Mouse (Mus musculus): ENCODE results near the gene Olfr351.

Olfr351 gene

GRCm38 (mm10) chr2:36862560-36862959, at the start of gene Olfr351:
Olfr351 (minus strand) TSS chr2:36862660.
- no peak for DNase-seq (ENCODE audit: low spot score in 2 of 2)

- no peak for DNase-seq (ENCODE audit: low spot score in 2 of 2)
These were observed 42.9 kb upstream of the Olfr351 start, which contains the start of gene Olfr354 for GRCm38 (mm10) chr2:36905380-36905779. Olfr354 (plus strand) TSS chr2:36905680.

GRCm38 (mm10) chr2:36897114-36897513, 34.7 kb upstream of the Olfr351 start:
- DNase-seq (ENCODE audit: low spot score in 2 of 2), result no peak

GRCm38 (mm10) chr2:36892836-36893235, 30.4 kb upstream of the Olfr351 start, which contains the start of gene Olfr353:
Olfr353 (minus strand) TSS chr2:36892936.
- no peak for DNase-seq (ENCODE audit: low spot score in 2 of 2)

GRCm38 (mm10) chr2:36868160-36868559, 5.7 kb upstream of the Olfr351 start, which contains the start of gene Olfr352:
Olfr352 (plus strand) TSS chr2:36868460.
- no peak for DNase-seq (ENCODE audit: low spot score in 2 of 2)

GRCm38 (mm10) chr2:36846010-36846409, 16.4 kb downstream of the Olfr351 start, which contains the start of gene Olfr350:
Olfr350 (plus strand) TSS chr2:36846310.
- no peak for DNase-seq (ENCODE audit: low spot score in 2 of 2)

GRCm38 (mm10) chr2:36816932-36817331, 45.5 kb downstream of the Olfr351 start, which contains the start of gene Olfr3:
Olfr3 (minus strand) TSS chr2:36817032.
- DNase-seq (ENCODE audit: low spot score in 2 of 2), result no peak
